Mouse (Mus musculus): ENCODE measurements at regions not wholly inside any gene's neighbourhood (a gene's known extent, or its start where the extent isn't known, plus 50 kb on each side); places are given as distances from the start of the nearest gene placed in this dataset.

DNA sequence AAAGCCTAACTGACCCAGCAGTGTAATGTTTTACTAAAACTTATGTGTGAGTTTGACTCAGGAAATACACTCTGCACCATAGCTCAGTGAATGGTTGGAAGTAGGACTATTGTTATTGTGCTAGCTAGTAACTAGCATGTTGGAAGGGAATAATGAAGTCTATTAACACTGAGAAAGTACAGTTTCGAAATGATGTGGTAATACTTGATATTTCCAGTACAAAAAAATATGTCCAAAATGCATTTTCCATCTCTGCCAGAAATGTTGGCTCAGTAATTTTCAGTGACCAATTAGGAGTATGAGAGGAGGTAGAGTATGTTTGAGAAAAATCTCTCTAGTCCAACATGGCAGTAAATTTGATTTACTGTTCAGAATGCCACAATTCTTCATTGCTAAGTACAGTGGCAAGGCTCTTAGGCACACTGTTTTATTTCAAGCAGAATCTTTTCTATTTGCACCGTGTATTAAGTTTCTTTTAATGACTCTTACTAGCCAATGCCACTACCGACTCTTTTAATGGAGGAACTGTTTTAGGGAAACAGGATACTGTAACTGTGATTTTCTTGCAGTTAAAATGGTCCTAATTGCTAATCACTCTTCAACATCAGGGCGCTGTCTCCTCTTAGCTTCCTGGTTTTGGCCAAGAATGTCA lies 780.5 kb downstream of the Stpg2 start:
- H3K27ac ChIP-seq (ENCODE audit: low read depth) = no peak overlapping the region
- 67% methylated on average over 4 of the region's 4 CpGs for WGBS
- H3K4me1 ChIP-seq (replicated peaks; ENCODE audit: control insufficient read depth, insufficient read depth, low read length) = no peaks in the 10 kb centered on the region
- H3K4me2 ChIP-seq (ENCODE audit: low read length) = no peak overlapping the region
- no peaks in the 10 kb centered on the region for H3K9me3 ChIP-seq (ENCODE audit: control insufficient read depth, low read length)
- H3K36me3 ChIP-seq (ENCODE audit: control insufficient read depth, insufficient read depth, low read length) = no peaks in the 10 kb centered on the region
- H3K9ac ChIP-seq (ENCODE audit: low read length) = no peak overlapping the region
- H3K4me3 ChIP-seq (ENCODE audit: low read depth, low read length) = no peak overlapping the region
- DNase-seq (ENCODE audit: low spot score) = no peak
- no peak for ATAC-seq (replicated peaks; ENCODE audit: low FRiP score, low TSS enrichment, low read depth)
- H3K27me3 ChIP-seq (replicated peaks; ENCODE audit: control insufficient read depth, insufficient read depth, low read length) = no peaks in the 10 kb centered on the region

DNA sequence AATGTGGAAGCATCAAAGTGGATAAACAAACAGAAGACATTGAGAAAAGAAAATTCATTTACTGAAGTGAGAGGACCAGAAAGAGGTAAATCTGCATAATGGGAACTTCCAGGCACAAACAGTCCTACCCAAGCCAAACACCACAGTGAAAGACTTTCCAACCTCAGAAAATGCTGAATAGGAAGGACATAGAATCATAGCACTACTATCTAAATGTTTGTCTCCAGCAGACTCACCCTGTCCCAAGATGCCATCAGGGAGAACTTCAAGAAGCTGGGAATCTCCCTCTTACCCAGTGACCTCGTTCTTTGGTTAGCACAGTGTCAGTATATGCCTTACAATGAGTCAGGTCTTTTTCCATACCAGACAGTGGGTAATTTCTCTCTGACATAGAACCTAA lies 783.4 kb downstream of the Stpg2 start:
- Histone ChIP-seq H3K36me3 (ENCODE audit: control insufficient read depth, insufficient read depth, low read length) (no peaks in the 10 kb centered on the region), H3K4me3 (ENCODE audit: low read depth, low read length) (no peak overlapping the region), H3K27ac (ENCODE audit: low read depth) (no peak overlapping the region), H3K4me2 (ENCODE audit: low read length) (no peak overlapping the region), H3K9ac (ENCODE audit: low read length) (no peak overlapping the region), H3K9me3 (ENCODE audit: control insufficient read depth, low read length) (no peaks in the 10 kb centered on the region), H3K27me3 (replicated peaks; ENCODE audit: control insufficient read depth, insufficient read depth, low read length) (no peaks in the 10 kb centered on the region), H3K4me1 (replicated peaks; ENCODE audit: control insufficient read depth, insufficient read depth, low read length) (no peaks in the 10 kb centered on the region)
- WGBS = 79% methylated on average over 1 of the region's 1 CpGs
- DNase-seq (ENCODE audit: low spot score) = no peak
- no peak for ATAC-seq (replicated peaks; ENCODE audit: low FRiP score, low TSS enrichment, low read depth)

DNA sequence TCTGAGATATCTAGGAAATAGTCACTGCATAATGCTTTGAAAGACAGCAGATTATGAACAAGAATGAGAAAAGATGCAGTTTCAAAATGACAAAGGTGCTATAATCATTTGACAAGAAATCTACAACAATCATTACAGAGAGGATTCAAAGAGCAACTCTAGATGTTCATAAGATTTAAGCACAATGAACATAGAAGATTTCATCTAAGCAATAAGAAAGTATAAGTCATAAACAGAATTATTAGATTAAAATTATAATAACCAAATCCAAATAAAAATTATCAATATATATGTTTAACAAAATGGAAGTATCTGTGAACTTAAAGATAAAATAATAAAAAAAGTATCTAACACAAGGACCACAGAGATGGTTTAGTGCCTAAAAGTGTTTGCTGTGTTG lies 783.9 kb downstream of the Stpg2 start:
- Histone ChIP-seq H3K4me2 (ENCODE audit: low read length) (no peak overlapping the region), H3K36me3 (ENCODE audit: control insufficient read depth, insufficient read depth, low read length) (no peaks in the 10 kb centered on the region), H3K4me1 (replicated peaks; ENCODE audit: control insufficient read depth, insufficient read depth, low read length) (no peaks in the 10 kb centered on the region), H3K27ac (ENCODE audit: low read depth) (no peak overlapping the region), H3K9me3 (ENCODE audit: control insufficient read depth, low read length) (no peaks in the 10 kb centered on the region), H3K4me3 (ENCODE audit: low read depth, low read length) (no peak overlapping the region), H3K9ac (ENCODE audit: low read length) (no peak overlapping the region), H3K27me3 (replicated peaks; ENCODE audit: control insufficient read depth, insufficient read depth, low read length) (no peaks in the 10 kb centered on the region)
- DNase-seq (ENCODE audit: low spot score) (no peak), ATAC-seq (replicated peaks; ENCODE audit: low FRiP score, low TSS enrichment, low read depth) (no peak)

DNA sequence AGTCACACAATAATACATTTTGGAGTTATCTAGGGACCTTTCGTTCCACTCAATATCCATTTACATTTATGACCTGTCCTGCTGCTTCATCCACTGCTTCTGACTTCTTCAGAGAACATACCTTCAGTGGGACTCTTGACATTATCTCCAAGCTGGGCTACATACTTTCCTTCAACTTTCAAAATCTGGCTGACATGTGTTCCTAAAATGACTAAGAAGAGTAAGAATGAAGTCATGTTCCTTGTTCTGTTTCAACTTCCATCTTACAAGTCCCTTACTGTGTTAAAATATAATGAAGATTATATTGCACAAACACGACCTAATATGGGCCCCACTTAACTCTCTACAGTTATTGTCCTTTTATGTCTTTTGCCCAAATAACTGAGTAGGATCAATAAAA lies 807.0 kb downstream of the Stpg2 start:
- H3K9me3 ChIP-seq (ENCODE audit: control insufficient read depth, low read length) = no peaks in the 10 kb centered on the region
- H3K27me3 ChIP-seq (replicated peaks; ENCODE audit: control insufficient read depth, insufficient read depth, low read length) = no peaks in the 10 kb centered on the region
- no peak overlapping the region for H3K4me3 ChIP-seq (ENCODE audit: low read depth, low read length)
- H3K4me1 ChIP-seq (replicated peaks; ENCODE audit: control insufficient read depth, insufficient read depth, low read length) = no peaks in the 10 kb centered on the region
- H3K36me3 ChIP-seq (ENCODE audit: control insufficient read depth, insufficient read depth, low read length) = no peaks in the 10 kb centered on the region
- DNase-seq (ENCODE audit: low spot score) = no peak
- H3K27ac ChIP-seq (ENCODE audit: low read depth) = no peak overlapping the region
- 75% methylated on average over 2 of the region's 2 CpGs for WGBS
- ATAC-seq (replicated peaks; ENCODE audit: low FRiP score, low TSS enrichment, low read depth) = no peak
- no peak overlapping the region for H3K9ac ChIP-seq (ENCODE audit: low read length)
- H3K4me2 ChIP-seq (ENCODE audit: low read length) = no peak overlapping the region

DNA sequence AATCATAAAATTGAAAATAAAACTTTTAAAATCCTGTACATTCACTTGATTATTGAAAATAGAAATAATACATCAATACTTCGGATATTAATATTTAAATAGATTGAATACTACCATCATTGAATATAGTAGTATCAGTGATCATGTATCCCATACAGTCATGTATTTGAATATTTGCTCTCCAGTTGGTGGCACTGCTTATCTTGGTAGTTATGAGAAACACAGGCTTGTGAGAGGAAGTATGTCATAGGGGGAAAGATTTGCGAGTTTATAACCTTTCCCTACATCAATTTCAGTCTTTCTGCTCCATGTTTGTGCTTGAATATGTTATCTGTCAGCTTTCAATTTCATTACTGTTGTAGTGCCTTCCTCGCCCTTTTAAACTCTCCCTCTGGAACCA lies 828.6 kb downstream of the Stpg2 start:
- 80% methylated on average over 3 of the region's 3 CpGs for WGBS
- H3K4me1 ChIP-seq (replicated peaks; ENCODE audit: control insufficient read depth, insufficient read depth, low read length) = no peaks in the 10 kb centered on the region
- no peak overlapping the region for H3K9ac ChIP-seq (ENCODE audit: low read length)
- H3K4me3 ChIP-seq (ENCODE audit: low read depth, low read length) = no peak overlapping the region
- no peaks in the 10 kb centered on the region for H3K9me3 ChIP-seq (ENCODE audit: control insufficient read depth, low read length)
- ATAC-seq (replicated peaks; ENCODE audit: low FRiP score, low TSS enrichment, low read depth) = no peak
- no peaks in the 10 kb centered on the region for H3K36me3 ChIP-seq (ENCODE audit: control insufficient read depth, insufficient read depth, low read length)
- no peak overlapping the region for H3K4me2 ChIP-seq (ENCODE audit: low read length)
- H3K27ac ChIP-seq (ENCODE audit: low read depth) = no peak overlapping the region
- no peak for DNase-seq (ENCODE audit: low spot score)
- no peaks in the 10 kb centered on the region for H3K27me3 ChIP-seq (replicated peaks; ENCODE audit: control insufficient read depth, insufficient read depth, low read length)

DNA sequence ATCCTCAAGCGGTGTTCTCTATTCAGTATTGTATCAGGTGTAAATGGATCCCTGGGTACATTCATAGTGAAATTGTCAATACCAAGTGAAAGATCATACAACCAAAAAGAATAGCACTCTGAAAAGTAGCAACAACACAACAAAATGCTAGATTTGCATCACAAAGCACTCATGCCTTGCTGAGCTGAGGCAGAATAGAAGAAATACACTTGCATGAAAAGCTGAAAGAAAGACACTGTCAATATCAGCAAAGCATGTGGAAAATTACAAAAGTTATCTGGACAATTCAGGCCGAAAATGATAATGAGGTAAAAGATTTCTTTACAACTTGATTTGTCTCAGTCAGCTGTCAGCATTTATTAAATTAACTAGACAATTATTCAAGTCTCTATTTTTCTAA lies 829.6 kb downstream of the Stpg2 start:
- H3K36me3 ChIP-seq (ENCODE audit: control insufficient read depth, insufficient read depth, low read length) = no peaks in the 10 kb centered on the region
- no peak overlapping the region for H3K27ac ChIP-seq (ENCODE audit: low read depth)
- ATAC-seq (replicated peaks; ENCODE audit: low FRiP score, low TSS enrichment, low read depth) (no peak), DNase-seq (ENCODE audit: low spot score) (no peak)
- H3K4me2 ChIP-seq (ENCODE audit: low read length) = no peak overlapping the region
- 84% methylated on average over 2 of the region's 2 CpGs for WGBS
- H3K27me3 ChIP-seq (replicated peaks; ENCODE audit: control insufficient read depth, insufficient read depth, low read length) = no peaks in the 10 kb centered on the region
- no peaks in the 10 kb centered on the region for H3K9me3 ChIP-seq (ENCODE audit: control insufficient read depth, low read length)
- no peak overlapping the region for H3K4me3 ChIP-seq (ENCODE audit: low read depth, low read length)
- H3K4me1 ChIP-seq (replicated peaks; ENCODE audit: control insufficient read depth, insufficient read depth, low read length) = no peaks in the 10 kb centered on the region
- H3K9ac ChIP-seq (ENCODE audit: low read length) = no peak overlapping the region

DNA sequence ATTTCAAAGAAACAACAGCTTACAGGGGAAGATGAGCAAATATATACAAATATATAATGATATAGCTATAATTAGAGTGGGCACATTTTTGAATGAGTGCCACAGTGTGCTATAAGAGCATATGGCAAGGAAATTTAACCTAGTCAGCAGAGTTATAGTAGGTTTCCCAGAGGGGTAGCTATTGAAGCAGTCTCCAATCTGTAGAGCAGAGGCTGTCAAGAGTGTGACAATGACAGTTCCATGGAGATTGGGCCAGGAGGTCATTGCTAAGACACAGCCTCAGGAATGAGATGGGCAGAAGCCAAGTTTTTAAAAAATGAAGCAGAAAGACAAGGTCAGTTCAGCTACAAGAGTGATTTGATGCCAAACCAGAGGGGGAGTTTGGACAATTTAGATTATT lies 839.4 kb downstream of the Stpg2 start:
- Histone ChIP-seq H3K27me3 (replicated peaks; ENCODE audit: control insufficient read depth, insufficient read depth, low read length) (no peaks in the 10 kb centered on the region), H3K9me3 (ENCODE audit: control insufficient read depth, low read length) (no peaks in the 10 kb centered on the region), H3K4me1 (replicated peaks; ENCODE audit: control insufficient read depth, insufficient read depth, low read length) (no peaks in the 10 kb centered on the region), H3K27ac (ENCODE audit: low read depth) (no peak overlapping the region), H3K9ac (ENCODE audit: low read length) (no peak overlapping the region), H3K36me3 (ENCODE audit: control insufficient read depth, insufficient read depth, low read length) (no peaks in the 10 kb centered on the region), H3K4me3 (ENCODE audit: low read depth, low read length) (no peak overlapping the region), H3K4me2 (ENCODE audit: low read length) (no peak overlapping the region)
- ATAC-seq (replicated peaks; ENCODE audit: low FRiP score, low TSS enrichment, low read depth) (no peak), DNase-seq (ENCODE audit: low spot score) (no peak)

DNA sequence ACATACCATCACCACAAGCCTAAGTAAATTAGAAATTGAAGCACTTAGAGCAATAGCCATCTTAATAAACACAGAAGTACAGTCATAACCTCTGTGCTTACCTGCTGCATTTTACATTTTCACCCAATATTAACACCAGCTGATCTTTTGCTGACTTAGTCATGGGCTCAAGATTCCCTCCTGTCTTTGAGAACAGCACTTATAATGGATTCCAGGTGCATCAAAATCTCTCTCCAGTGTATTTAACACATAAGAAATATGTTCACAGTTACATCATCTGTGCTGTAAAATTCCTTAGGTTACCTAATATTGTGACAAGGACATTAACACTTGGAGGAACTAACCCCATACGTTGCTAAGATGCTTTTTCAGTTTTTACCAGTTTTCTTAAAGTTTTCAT lies 849.1 kb downstream of the Stpg2 start:
- no peak overlapping the region for H3K4me2 ChIP-seq (ENCODE audit: low read length)
- no peak overlapping the region for H3K4me3 ChIP-seq (ENCODE audit: low read depth, low read length)
- H3K9me3 ChIP-seq (ENCODE audit: control insufficient read depth, low read length) = no peaks in the 10 kb centered on the region
- H3K36me3 ChIP-seq (ENCODE audit: control insufficient read depth, insufficient read depth, low read length) = no peaks in the 10 kb centered on the region
- no peaks in the 10 kb centered on the region for H3K4me1 ChIP-seq (replicated peaks; ENCODE audit: control insufficient read depth, insufficient read depth, low read length)
- WGBS = 58% methylated on average over 1 of the region's 1 CpGs
- DNase-seq (ENCODE audit: low spot score) (no peak), ATAC-seq (replicated peaks; ENCODE audit: low FRiP score, low TSS enrichment, low read depth) (no peak)
- H3K27ac ChIP-seq (ENCODE audit: low read depth) = no peak overlapping the region
- H3K27me3 ChIP-seq (replicated peaks; ENCODE audit: control insufficient read depth, insufficient read depth, low read length) = no peaks in the 10 kb centered on the region
- H3K9ac ChIP-seq (ENCODE audit: low read length) = no peak overlapping the region

DNA sequence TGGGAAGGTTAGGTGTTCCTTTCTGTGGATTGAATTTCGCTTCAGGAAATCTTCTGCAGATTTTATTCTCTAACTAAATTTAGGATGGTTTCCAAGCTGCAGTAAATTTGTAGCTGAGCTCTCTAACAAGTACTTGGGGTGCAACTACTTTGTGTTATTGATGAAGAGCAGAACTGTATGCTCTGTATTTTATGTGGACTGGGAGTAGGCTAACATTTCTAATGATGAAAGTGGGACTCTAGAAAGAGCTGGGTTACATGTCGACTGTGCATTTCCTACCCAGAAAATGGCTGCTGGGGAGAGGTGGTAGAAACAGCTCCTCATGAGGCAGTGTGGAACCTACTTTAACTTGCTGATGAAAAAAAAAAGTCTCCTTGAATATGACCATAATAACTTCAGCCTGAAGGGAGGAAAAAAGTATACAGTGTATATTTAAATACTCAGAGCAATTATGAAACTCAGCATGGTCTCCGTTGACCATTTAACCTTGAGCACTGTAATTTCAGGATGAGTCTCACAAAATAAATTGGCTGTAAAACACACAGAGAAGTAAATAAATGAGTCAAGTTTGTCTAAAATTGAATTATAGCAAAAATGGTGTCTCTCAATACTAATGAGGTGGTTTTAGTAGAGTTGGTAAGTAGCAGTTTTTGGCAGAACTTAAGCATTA lies 852.6 kb downstream of the Stpg2 start:
- Histone ChIP-seq H3K27me3 (replicated peaks; ENCODE audit: control insufficient read depth, insufficient read depth, low read length) (no peaks in the 10 kb centered on the region), H3K36me3 (ENCODE audit: control insufficient read depth, insufficient read depth, low read length) (no peaks in the 10 kb centered on the region), H3K4me2 (ENCODE audit: low read length) (no peak overlapping the region), H3K9ac (ENCODE audit: low read length) (no peak overlapping the region), H3K27ac (ENCODE audit: low read depth) (no peak overlapping the region), H3K4me1 (replicated peaks; ENCODE audit: control insufficient read depth, insufficient read depth, low read length) (no peaks in the 10 kb centered on the region), H3K4me3 (ENCODE audit: low read depth, low read length) (no peak overlapping the region), H3K9me3 (ENCODE audit: control insufficient read depth, low read length) (no peaks in the 10 kb centered on the region)
- no peak for DNase-seq (ENCODE audit: low spot score)
- 81% methylated on average over 3 of the region's 3 CpGs for WGBS
- ATAC-seq (replicated peaks; ENCODE audit: low FRiP score, low TSS enrichment, low read depth) = no peak

All from intestine, embryonic 14.5 days (tissue).